ENCODE assay signal across 8 mouse cellular contexts in genomic region chr7:18891872-18892599, GRCm38 (mm10). TPM values are rescaled to one million over a fixed set of nuclear protein-coding genes. Genes with fewer than 3 reads are reported as not detected.
A peak's percentile ranks its signal among the peaks of the same experiment; 100 is the strongest.
DNase-seq lines count a peak whose midpoint lies in the region; ATAC-seq and TF ChIP-seq lines count a peak whose summit lies in the region.

No protein-coding gene starts in this region.

- H3K79me2 ChIP-seq in MEL (ENCODE audit: control insufficient read depth, insufficient read depth, low read length, poor library complexity) = no peaks in the 10 kb centered on the region

- 0 out of 4 replicates have a peak, but pooled peaks cover 0 to 2% of the 10 kb centered on the region in 2 experiments for H3K36me3 ChIP-seq in MEL (ENCODE audit: control insufficient read depth in 1 of 2, insufficient read depth in 2 of 2, low read length in 2 of 2)
- H3K36me3 ChIP-seq in lung, embryonic 16.5 days (ENCODE audit: control insufficient read depth, insufficient read depth, low read length) = no peaks in the 10 kb centered on the region

- DNase-seq in MEL (ENCODE audit: low read depth, low spot score) = peak; percentile 80
- peak; percentile 91 for DNase-seq in cerebellum, adult 8-10 months
- peak; percentile 85 for DNase-seq in forelimb bud, embryonic 11.5 days (ENCODE audit: low read depth, low spot score)
- DNase-seq in layer of hippocampus, adult 9-11 months = peak; percentile 87
- peak; percentile 83 for DNase-seq in ovary, postnatal 14 days (ENCODE audit: low spot score)
- DNase-seq in thymus, postnatal 10 days (ENCODE audit: low spot score in 2 of 2) = peak; percentile 59 to 89

- no peaks in the 10 kb centered on the region for H3K9me3 ChIP-seq in MEL (replicated peaks; ENCODE audit: insufficient read depth, low read length)
- H3K9me3 ChIP-seq in lung, embryonic 16.5 days (ENCODE audit: control insufficient read depth, low read length) = no peaks in the 10 kb centered on the region

- peak overlapping the region; percentile 69 for H3K4me2 ChIP-seq in lung, embryonic 16.5 days (ENCODE audit: low read depth, low read length)

- TF ChIP-seq POLR2A in MEL (IDR thresholded peaks at IDR 0.05; ENCODE audit: control insufficient read depth in 1 of 2, insufficient read depth in 1 of 2, low read depth in 1 of 2, low read length in 2 of 2, poor library complexity in 1 of 2) = 0 out of 4 replicates have a peak, but pooled peaks of 1 of the 2 experiments have one; percentile 15

- peak overlapping the region; percentile 3 to 31; a peak in 3 of 4 replicates for H3K4me3 ChIP-seq in MEL (ENCODE audit: control insufficient read depth in 1 of 2, insufficient read depth in 1 of 2, low read depth in 2 of 2, low read length in 2 of 2)
- H3K4me3 ChIP-seq in lung, embryonic 16.5 days (ENCODE audit: low read length) = peak overlapping the region; percentile 44

- H3K27me3 ChIP-seq in MEL (ENCODE audit: control insufficient read depth in 1 of 2, insufficient read depth in 2 of 2, low read length in 2 of 2) = no peaks in the 10 kb centered on the region
- H3K27me3 ChIP-seq in lung, embryonic 16.5 days (ENCODE audit: control insufficient read depth, insufficient read depth, low read depth, low read length) = peaks cover 6% of the 10 kb centered on the region

- 17% methylated on average over 33 of the region's 33 CpGs for WGBS in lung, embryonic 16.5 days

- peak; percentile 42 for TF ChIP-seq RAD21 in MEL (IDR thresholded peaks at IDR 0.05; ENCODE audit: low read depth, low read length)

- TF ChIP-seq CTCF in MEL (IDR thresholded peaks at IDR 0.05 in 2 of 3, conservative IDR thresholded peaks at IDR 0.05 in 1 of 3; ENCODE audit: control insufficient read depth in 1 of 3, insufficient read depth in 1 of 3, low read depth in 2 of 3, low read length in 3 of 3, poor library complexity in 1 of 3, severe bottlenecking in 1 of 3) = peak; percentile 69 to 96 (median 78)

- peak; percentile 81 to 88 for ATAC-seq in hematopoietic stem cell, adult 5-6 weeks (replicated peaks in 1 of 2; ENCODE audit: insufficient read depth in 1 of 2, low FRiP score in 2 of 2, low TSS enrichment in 1 of 2, low read depth in 1 of 2, poor library complexity in 2 of 2, severe bottlenecking in 2 of 2)
- ATAC-seq in lung, embryonic 16.5 days (ENCODE audit: low read depth) = peak; percentile 69

- no peak for TF ChIP-seq EP300 in MEL (IDR thresholded peaks at IDR 0.05; ENCODE audit: low read depth in 1 of 2, low read length in 2 of 2)

- H3K9ac ChIP-seq in MEL (ENCODE audit: control insufficient read depth, low read depth, low read length, poor library complexity, severe bottlenecking) = peak overlapping the region; percentile 44
- H3K9ac ChIP-seq in lung, embryonic 16.5 days (ENCODE audit: low read length) = peak overlapping the region; percentile 50

- H3K4me1 ChIP-seq in MEL (ENCODE audit: control insufficient read depth in 1 of 2, insufficient read depth in 2 of 2, low read length in 2 of 2) = peaks cover 0 to 3% of the 10 kb centered on the region in 2 experiments; a peak in 1 of 4 replicates
- H3K4me1 ChIP-seq in lung, embryonic 16.5 days (replicated peaks; ENCODE audit: control insufficient read depth, insufficient read depth, low read length) = peaks cover 9% of the 10 kb centered on the region; the same call in 1 of the 2 replicates

- no peak overlapping the region for H3K27ac ChIP-seq in MEL (ENCODE audit: control insufficient read depth, low read depth, low read length)
- no peak overlapping the region for H3K27ac ChIP-seq in lung, embryonic 16.5 days (ENCODE audit: low read length)

TF ChIP-seq in MEL, 35 proteins besides CTCF, POLR2A, EP300 and RAD21:
- TF ChIP-seq CHD2 (IDR thresholded peaks at IDR 0.05; ENCODE audit: low read length) = no peak
- no peak for TF ChIP-seq POLR2AphosphoS5 (IDR thresholded peaks at IDR 0.05; ENCODE audit: borderline replicate concordance, low read depth, low read length)
- no peak for TF ChIP-seq SIN3A (IDR thresholded peaks at IDR 0.05; ENCODE audit: low read length)
- TF ChIP-seq MYC (IDR thresholded peaks at IDR 0.05; ENCODE audit: low read depth, low read length) = peak; percentile 53; the same call in 1 of the 2 replicates
- peak; percentile 39; the same call in 1 of the 2 replicates for TF ChIP-seq MXI1 (IDR thresholded peaks at IDR 0.05; ENCODE audit: low read depth, low read length)
- TF ChIP-seq HCFC1 (IDR thresholded peaks at IDR 0.05; ENCODE audit: low read depth, low read length) = no peak
- no peak for TF ChIP-seq MYB (IDR thresholded peaks at IDR 0.05; ENCODE audit: low read depth, low read length)
- TF ChIP-seq USF2 (IDR thresholded peaks at IDR 0.05; ENCODE audit: borderline replicate concordance in 1 of 2, insufficient read depth in 1 of 2, low read depth in 1 of 2, low read length in 2 of 2) = no peak
- TF ChIP-seq POLR2AphosphoS2 (IDR thresholded peaks at IDR 0.05; ENCODE audit: low read length) = no peak
- TF ChIP-seq GATA1 (IDR thresholded peaks at IDR 0.05; ENCODE audit: low read depth, low read length) = no peak
- no peak for TF ChIP-seq E2F4 (IDR thresholded peaks at IDR 0.05; ENCODE audit: borderline replicate concordance, low read depth, low read length)
- TF ChIP-seq TBP (IDR thresholded peaks at IDR 0.05; ENCODE audit: low read depth, low read length) = no peak
- no peak for TF ChIP-seq ZKSCAN1 (IDR thresholded peaks at IDR 0.05; ENCODE audit: low read depth, low read length)
- peak; percentile 58; the same call in 1 of the 2 replicates for TF ChIP-seq USF1 (IDR thresholded peaks at IDR 0.05; ENCODE audit: low read depth, low read length)
- TF ChIP-seq MAX (IDR thresholded peaks at IDR 0.05; ENCODE audit: low read length) = peak; percentile 55
- peak; percentile 59 for TF ChIP-seq SMC3 (IDR thresholded peaks at IDR 0.05; ENCODE audit: low read depth, low read length)
- no peak for TF ChIP-seq MAZ (IDR thresholded peaks at IDR 0.05; ENCODE audit: low read depth, low read length)
- TF ChIP-seq KAT2A (conservative IDR thresholded peaks at IDR 0.05; ENCODE audit: low read depth, low read length) = no peak
- TF ChIP-seq TAL1 (IDR thresholded peaks at IDR 0.05; ENCODE audit: low read length) = no peak
- TF ChIP-seq ETS1 (IDR thresholded peaks at IDR 0.05; ENCODE audit: low read depth, low read length) = no peak
- TF ChIP-seq BHLHE40 (IDR thresholded peaks at IDR 0.05; ENCODE audit: borderline replicate concordance, low read depth, low read length) = no peak
- TF ChIP-seq ELF1 (IDR thresholded peaks at IDR 0.05; ENCODE audit: low read depth, low read length) = no peak
- no peak for TF ChIP-seq NRF1 (IDR thresholded peaks at IDR 0.05; ENCODE audit: insufficient read depth, low read depth, low read length, poor library complexity, severe bottlenecking)
- no peak for TF ChIP-seq CHD1 (IDR thresholded peaks at IDR 0.05; ENCODE audit: low read depth, low read length)

RNA-seq across cellular contexts. Expression of gene Ccdc61, which starts 18.2 kb away (rescaled TPM):
- 19.7 TPM in 2 replicates for total RNA-seq in MEL (2012; rRNA removed)
- polyA plus RNA-seq in MEL (2012; ENCODE audit: insufficient read depth in 1 of 2, insufficient read length in 2 of 2, low read depth in 1 of 2, low replicate concordance in 2 of 2, missing spikeins in 1 of 2) = 10 to 100 TPM in 1 of 2 experiments, not detected in 1; 69.8 TPM
- 12.6 and 15.5 TPM in 2 replicates for total RNA-seq in hematopoietic stem cell, adult 5-6 weeks (2017)
- 30.8 and 32.7 TPM in 2 replicates for polyA plus RNA-seq in lung, embryonic 16.5 days (2015; fragmentation: Nextera tagmentation; extraction: Ambion mirVana)

RNA-seq across cellular contexts. Expression of gene Pglyrp1, which starts 20.9 kb away (rescaled TPM):
- not detected in 2 replicates for total RNA-seq in MEL (2012; rRNA removed)
- under 1 TPM in 1 of 2 experiments, not detected in 1; 0.33 TPM for polyA plus RNA-seq in MEL (2012; ENCODE audit: insufficient read depth in 1 of 2, insufficient read length in 2 of 2, low read depth in 1 of 2, low replicate concordance in 2 of 2, missing spikeins in 1 of 2)
- total RNA-seq in hematopoietic stem cell, adult 5-6 weeks (2017) = 14.1 and 39.9 TPM in 2 replicates
- polyA plus RNA-seq in lung, embryonic 16.5 days (2015; fragmentation: Nextera tagmentation; extraction: Ambion mirVana) = 12.5 and 18.1 TPM in 2 replicates

RNA-seq across cellular contexts. Expression of gene Nova2, which starts 33.7 kb away (rescaled TPM):
- 0.03 and 0.04 TPM in 2 replicates for total RNA-seq in MEL (2012; rRNA removed)
- under 1 TPM in 1 of 2 experiments, not detected in 1; 0.22 TPM for polyA plus RNA-seq in MEL (2012; ENCODE audit: insufficient read depth in 1 of 2, insufficient read length in 2 of 2, low read depth in 1 of 2, low replicate concordance in 2 of 2, missing spikeins in 1 of 2)
- total RNA-seq in hematopoietic stem cell, adult 5-6 weeks (2017) = 0.10 TPM in 1 of 2 replicates, not detected in the other
- polyA plus RNA-seq in lung, embryonic 16.5 days (2015; fragmentation: Nextera tagmentation; extraction: Ambion mirVana) = 0.89 and 0.99 TPM in 2 replicates

RNA-seq across cellular contexts. Expression of gene Mill2, which starts 52.3 kb away (rescaled TPM):
- 0.08 TPM in 1 of 2 replicates, not detected in the other for total RNA-seq in MEL (2012; rRNA removed)
- polyA plus RNA-seq in MEL (2012; ENCODE audit: insufficient read depth in 1 of 2, insufficient read length in 2 of 2, low read depth in 1 of 2, low replicate concordance in 2 of 2, missing spikeins in 1 of 2) = under 1 TPM in 1 of 2 experiments, not detected in 1; 0.13 TPM
- 3.1 and 4.6 TPM in 2 replicates for total RNA-seq in hematopoietic stem cell, adult 5-6 weeks (2017)
- 2.3 and 3.0 TPM in 2 replicates for polyA plus RNA-seq in lung, embryonic 16.5 days (2015; fragmentation: Nextera tagmentation; extraction: Ambion mirVana)

Comparison
In these comparisons a context has a peak if more than half of its experiments do, and no peak if none do; other contexts are left out.
1. RNA of gene Pglyrp1, which starts 20.9 kb away (total RNA-seq): 14.1 to 39.9 TPM in hematopoietic stem cell, adult 5-6 weeks; not detected in MEL; every median in the first group is over 10 times any median in the second.
2. Peak in every context shown above with its lines, with median percentiles within 50 percentile points of each other: DNase-seq.